Mouse (Mus musculus) stomach, embryonic 16.5 days (tissue): ENCODE results near the gene Kcnab3. TPM values are rescaled to one million over a fixed set of nuclear protein-coding genes. Genes with fewer than 3 reads are reported as not detected.

Source experiments
- ATAC-seq: fragments of 200-750 bp; cut with Nextera tagmentation; 2 replicates; pipeline ENCODE4 v1.8.0; 2017; ENCODE audit warnings: moderate number of reproducible peaks, moderate TSS enrichment; ENCODE audit not compliant: insufficient read depth, low FRiP score
- H3K27ac ChIP-seq: fragments of 300-500 bp; sonication (generic); 2 replicates; pipeline ENCODE4 v1.5.1; 2014; ENCODE audit warnings: low read length
- H3K27me3 ChIP-seq: fragments of 300-500 bp; sonication (generic); 2 replicates; pipeline ENCODE4 v1.6.1; 2014; ENCODE audit warnings: low read length, control low read depth, mixed read lengths; ENCODE audit not compliant: control insufficient read depth, insufficient read depth
- H3K36me3 ChIP-seq: fragments of 300-500 bp; sonication (generic); 2 replicates; pipeline ENCODE4 v1.6.1; 2014; ENCODE audit warnings: low read length; ENCODE audit not compliant: control insufficient read depth, insufficient read depth
- H3K4me1 ChIP-seq: fragments of 300-500 bp; sonication (generic); 2 replicates; pipeline ENCODE4 v1.6.1; 2014; ENCODE audit warnings: low read length, control low read depth, mixed read lengths; ENCODE audit not compliant: control insufficient read depth, insufficient read depth
- H3K4me2 ChIP-seq: fragments of 300-500 bp; sonication (generic); 2 replicates; pipeline ENCODE4 v1.6.1; 2014; ENCODE audit warnings: low read depth, low read length, mixed read lengths
- H3K4me3 ChIP-seq: fragments of 300-500 bp; sonication (generic); replicated peaks from 2 replicates; pipeline ENCODE4 v1.5.1; 2014; ENCODE audit warnings: mild to moderate bottlenecking, low read length
- H3K9ac ChIP-seq: fragments of 300-500 bp; sonication (generic); 2 replicates; pipeline ENCODE4 v1.6.1; 2014; ENCODE audit warnings: low read length
- H3K9me3 ChIP-seq: fragments of 300-500 bp; sonication (generic); replicated peaks from 2 replicates; pipeline ENCODE4 v1.6.1; 2016; ENCODE audit warnings: low read length, control low read depth; ENCODE audit not compliant: control insufficient read depth
- WGBS: fragments of 180-500 bp; shearing (Covaris S2); extraction: QIAGEN DNeasy Blood & Tissue Kit; methylation state at CpG from one replicate; pipeline ENCODE4 v1.1.7; 2014; 5-methylcytosine and 5-hydroxymethylcytosine counted together
- polyA plus RNA-seq: library from polyadenylated mRNA; unstranded; fragments of >200 nt; fragmentation: Nextera tagmentation; extraction: Ambion mirVana; gene quantifications from 2 replicates; pipeline ENCODE4 v1.2.1, GENCODE M21; 2015

Kcnab3 gene
- polyA plus RNA-seq, 1 experiment from 2014 or later: 0.79 TPM

- Histone ChIP-seq H3K36me3 (no peaks in the 10 kb centered on the region; the same call in 1 of the 2 replicates), H3K4me2 (peak within 1 kb of the TSS; percentile 97), H3K27me3 (no peaks in the 10 kb centered on the region), H3K27ac (peak within 1 kb of the TSS; percentile 63; the same call in 1 of the 2 replicates), H3K4me3 (peak within 1 kb of the TSS; percentile 65), H3K9me3 (no peaks in the 10 kb centered on the region), H3K4me1 (peaks cover 10% of the 10 kb centered on the region), H3K9ac (peak within 1 kb of the TSS; percentile 79)
- WGBS: under 1% methylated on average over 99 of the region's 99 CpGs
- peak; percentile 89 for ATAC-seq
Measured at GRCm38 (mm10) chr11:69340161-69341131, 14.4 kb downstream of the Kcnab3 start, which contains the start of gene Rnf227. Rnf227 (plus strand) TSS chr11:69340461.

GRCm38 (mm10) chr11:69346441-69346840 is 20.4 kb downstream of the Kcnab3 start:
- Histone ChIP-seq H3K9ac (no peak overlapping the region), H3K27ac (no peak overlapping the region), H3K9me3 (no peaks in the 10 kb centered on the region), H3K4me3 (no peak overlapping the region), H3K27me3 (no peaks in the 10 kb centered on the region), H3K36me3 (peaks cover 4% of the 10 kb centered on the region), H3K4me2 (no peak overlapping the region), H3K4me1 (no peaks in the 10 kb centered on the region; the same call in 1 of the 2 replicates)
- 87% methylated on average over 26 of the region's 26 CpGs for WGBS
- 0 out of 2 replicates have a peak, but pooled peaks have one; percentile 19 for ATAC-seq

GRCm38 (mm10) chr11:69356544-69356943 is 30.5 kb downstream of the Kcnab3 start:
- H3K36me3 ChIP-seq: peaks cover 43% of the 10 kb centered on the region
- no peak overlapping the region for H3K9ac ChIP-seq
- no peak overlapping the region for H3K4me3 ChIP-seq
- H3K9me3 ChIP-seq: no peaks in the 10 kb centered on the region
- 91% methylated on average over 5 of the region's 5 CpGs for WGBS
- no peaks in the 10 kb centered on the region for H3K27me3 ChIP-seq
- H3K4me2 ChIP-seq: no peak overlapping the region
- H3K4me1 ChIP-seq: no peaks in the 10 kb centered on the region
- H3K27ac ChIP-seq: no peak overlapping the region
- ATAC-seq: no peak

GRCm38 (mm10) chr11:69357690-69358089 is 31.6 kb downstream of the Kcnab3 start:
- WGBS: 84% methylated on average over 12 of the region's 12 CpGs
- ATAC-seq: no peak
- peaks cover 49% of the 10 kb centered on the region for H3K36me3 ChIP-seq
- no peak overlapping the region for H3K9ac ChIP-seq
- H3K9me3 ChIP-seq: no peaks in the 10 kb centered on the region
- H3K4me3 ChIP-seq: no peak overlapping the region
- no peak overlapping the region for H3K27ac ChIP-seq
- no peaks in the 10 kb centered on the region for H3K4me1 ChIP-seq
- H3K4me2 ChIP-seq: no peak overlapping the region
- H3K27me3 ChIP-seq: no peaks in the 10 kb centered on the region

- H3K4me2 ChIP-seq: no peak overlapping the region
- H3K4me3 ChIP-seq: no peak overlapping the region
- no peak overlapping the region for H3K9ac ChIP-seq
- WGBS: 54% methylated on average over 7 of the region's 7 CpGs
- no peak for ATAC-seq
- no peaks in the 10 kb centered on the region for H3K9me3 ChIP-seq
- peaks cover 28% of the 10 kb centered on the region for H3K4me1 ChIP-seq
- no peak overlapping the region for H3K27ac ChIP-seq
- H3K36me3 ChIP-seq: peaks cover 36% of the 10 kb centered on the region
- H3K27me3 ChIP-seq: no peaks in the 10 kb centered on the region
Measured at GRCm38 (mm10) chr11:69362021-69362420, 36.0 kb downstream of the Kcnab3 start.

GRCm38 (mm10) chr11:69362479-69362878 is 36.4 kb downstream of the Kcnab3 start:
- H3K36me3 ChIP-seq: peaks cover 32% of the 10 kb centered on the region
- H3K9ac ChIP-seq: no peak overlapping the region
- 72% methylated on average over 2 of the region's 2 CpGs for WGBS
- no peak for ATAC-seq
- no peaks in the 10 kb centered on the region for H3K27me3 ChIP-seq
- peaks cover 28% of the 10 kb centered on the region for H3K4me1 ChIP-seq
- no peak overlapping the region for H3K4me2 ChIP-seq
- no peaks in the 10 kb centered on the region for H3K9me3 ChIP-seq
- H3K4me3 ChIP-seq: no peak overlapping the region
- no peak overlapping the region for H3K27ac ChIP-seq

GRCm38 (mm10) chr11:69364376-69364775 is 38.3 kb downstream of the Kcnab3 start:
- Histone ChIP-seq H3K27me3 (no peaks in the 10 kb centered on the region), H3K36me3 (peaks cover 29% of the 10 kb centered on the region; the same call in 1 of the 2 replicates), H3K4me2 (peak overlapping the region; percentile 95), H3K4me3 (peak overlapping the region; percentile 85; the same call in 1 of the 2 replicates), H3K4me1 (peaks cover 28% of the 10 kb centered on the region), H3K27ac (peak overlapping the region; percentile 100), H3K9ac (peak overlapping the region; percentile 33; the same call in 1 of the 2 replicates), H3K9me3 (no peaks in the 10 kb centered on the region)
- no peak for ATAC-seq
- WGBS: 35% methylated on average over 8 of the region's 8 CpGs

GRCm38 (mm10) chr11:69364910-69365309 is 38.9 kb downstream of the Kcnab3 start:
- Histone ChIP-seq H3K4me3 (peak overlapping the region; percentile 85), H3K9ac (peak overlapping the region; percentile 84)
- ATAC-seq: peak; percentile 46

GRCm38 (mm10) chr11:69365722-69366121 is 39.7 kb downstream of the Kcnab3 start:
- H3K4me3 ChIP-seq: peak overlapping the region; percentile 85
- peak overlapping the region; percentile 100 for H3K27ac ChIP-seq
- H3K9me3 ChIP-seq: no peaks in the 10 kb centered on the region
- H3K36me3 ChIP-seq: peaks cover 19% of the 10 kb centered on the region; the same call in 1 of the 2 replicates
- ATAC-seq: peak; percentile 28; the same call in 1 of the 2 replicates
- H3K9ac ChIP-seq: peak overlapping the region; percentile 84
- peak overlapping the region; percentile 95 for H3K4me2 ChIP-seq
- WGBS: 16% methylated on average over 6 of the region's 6 CpGs
- no peaks in the 10 kb centered on the region for H3K27me3 ChIP-seq
- peaks cover 31% of the 10 kb centered on the region for H3K4me1 ChIP-seq

More at GRCm38 (mm10) chr11:69364910-69365309, 38.9 kb downstream of the Kcnab3 start:
- Histone ChIP-seq H3K4me1 (peaks cover 28% of the 10 kb centered on the region), H3K27me3 (no peaks in the 10 kb centered on the region), H3K36me3 (peaks cover 27% of the 10 kb centered on the region; the same call in 1 of the 2 replicates), H3K9me3 (no peaks in the 10 kb centered on the region), H3K4me2 (peak overlapping the region; percentile 95), H3K27ac (peak overlapping the region; percentile 100)
- 6% methylated on average over 6 of the region's 6 CpGs for WGBS
